Mouse (Mus musculus) bone marrow macrophage, adult 2 months (primary cell): ENCODE results near the gene Ephx3.

Experiments used
- CTCF ChIP-seq: IDR thresholded peaks from 2 replicates; pipeline ENCODE4 v1.5.1; 2012; ENCODE audit warnings: low read depth, mild to moderate bottlenecking, low read length, moderate library complexity
- POLR2A ChIP-seq: IDR thresholded peaks from 2 replicates; pipeline ENCODE4 v1.6.1; 2012; ENCODE audit warnings: mild to moderate bottlenecking, low read depth, low read length, borderline replicate concordance

DNA sequence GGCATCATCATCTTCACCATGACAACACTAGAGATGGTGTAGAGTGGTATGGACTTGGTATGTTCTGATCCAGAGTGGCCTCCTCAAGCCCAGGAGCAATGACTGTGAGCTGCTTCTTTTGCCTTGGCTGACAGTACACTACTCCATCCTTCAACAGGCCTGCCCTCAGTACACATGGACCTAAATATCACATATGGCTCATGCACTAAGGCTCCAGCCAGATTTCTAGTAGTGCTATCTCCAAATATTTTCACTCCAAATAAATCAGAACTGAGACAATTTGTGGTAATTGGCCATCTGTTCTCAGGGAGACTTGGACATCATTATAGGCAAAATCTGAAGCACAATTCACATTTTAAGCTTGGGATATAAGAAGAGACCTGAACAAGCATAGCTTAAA is 43.8 kb upstream of the Ephx3 start:
- TF ChIP-seq CTCF (no peak), POLR2A (no peak)
